Mouse (Mus musculus) cortical plate, adult 2 months (tissue): ENCODE results near the gene Trim21. TPM values are rescaled to one million over a fixed set of nuclear protein-coding genes. Genes with fewer than 3 reads are reported as not detected.

Source experiments
- H3K27ac ChIP-seq: fragments of 200-500 bp; 2 replicates; pipeline ENCODE4 v1.5.1; 2012; ENCODE audit warnings: low read length, control low read depth, inconsistent platforms; ENCODE audit not compliant: insufficient read depth
- H3K4me1 ChIP-seq: fragments of 200-500 bp; 2 replicates; pipeline ENCODE4 v1.6.1; 2011; ENCODE audit warnings: low read length; ENCODE audit not compliant: control insufficient read depth, insufficient read depth
- H3K4me3 ChIP-seq: fragments of 200-500 bp; 2 replicates; pipeline ENCODE4 v1.5.1; 2011; ENCODE audit warnings: mild to moderate bottlenecking, low read length, control low read depth; ENCODE audit not compliant: insufficient read depth
- CTCF ChIP-seq: fragments of 200-500 bp; IDR thresholded peaks from 2 replicates; pipeline ENCODE4 v1.5.1; 2011; ENCODE audit warnings: mild to moderate bottlenecking, control low read depth, low read length; ENCODE audit not compliant: insufficient read depth; ENCODE audit errors: extremely low read depth
- POLR2A ChIP-seq: fragments of 200-500 bp; IDR thresholded peaks from 2 replicates; pipeline ENCODE4 v1.6.1; 2011; ENCODE audit warnings: mild to moderate bottlenecking, low read length, control low read depth; ENCODE audit not compliant: insufficient read depth; ENCODE audit errors: extremely low read depth
- polyA plus RNA-seq: library from polyadenylated mRNA; depleted of rRNA; stranded (reverse); fragments of >200 nt; gene quantifications from 2 replicates; pipeline ENCODE4 v1.2.3, GENCODE M21; 2012; rRNA removed

Gene Trim21
- polyA plus RNA-seq, 1 experiment: 2.1 TPM

DNA sequence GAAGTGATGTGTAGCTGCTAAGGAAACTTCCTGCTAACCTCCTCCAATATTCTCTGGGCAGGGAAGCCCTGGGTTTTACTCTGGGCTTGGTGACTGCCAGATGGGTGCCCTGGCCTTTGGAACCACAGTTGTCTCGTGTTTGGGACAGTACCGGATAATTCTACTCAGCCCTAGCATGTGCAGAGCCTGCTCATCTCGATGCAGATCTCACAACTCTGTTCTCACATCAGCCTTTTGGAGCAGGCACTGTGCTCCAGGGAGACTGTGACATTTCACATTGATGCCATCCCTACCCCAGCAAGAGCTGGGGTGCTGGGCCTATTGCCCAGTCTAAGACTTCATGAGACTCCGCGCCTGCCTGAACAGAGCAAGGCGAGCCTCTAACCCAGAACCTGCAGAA lies 56.6 kb downstream of the Trim21 start:
- no peaks in the 10 kb centered on the region for H3K4me1 ChIP-seq
- TF ChIP-seq CTCF (no peak), POLR2A (no peak)
- H3K27ac ChIP-seq: no peak overlapping the region
- no peak overlapping the region for H3K4me3 ChIP-seq

DNA sequence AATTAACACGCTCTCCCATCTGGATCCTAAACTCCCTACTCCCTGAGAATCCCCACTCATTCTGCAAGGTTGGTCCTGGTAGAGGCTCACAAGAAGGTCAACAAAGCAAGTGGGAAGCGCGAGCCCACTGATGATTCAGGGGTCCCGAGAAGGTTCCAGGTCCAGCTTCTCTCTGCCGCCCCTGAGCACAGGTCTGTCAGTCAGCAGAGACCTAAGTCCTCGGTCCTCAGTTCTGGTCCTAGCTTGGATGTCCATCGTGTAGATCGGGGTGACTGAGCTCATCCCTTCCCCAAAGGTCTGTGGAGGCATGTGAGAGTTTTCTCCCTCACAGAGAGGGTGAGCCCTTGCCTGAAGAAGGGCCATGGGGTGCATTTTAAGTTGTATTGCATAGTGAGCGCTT lies 57.2 kb downstream of the Trim21 start:
- Histone ChIP-seq H3K27ac (no peak overlapping the region), H3K4me3 (no peak overlapping the region), H3K4me1 (no peaks in the 10 kb centered on the region)
- TF ChIP-seq CTCF: no peak

Other genes starting within 250 kb of the Trim21 start
- 11.0 and 12.5 TPM in 2 replicates for gene Rrm1, start 123.8 kb downstream of the Trim21 start, polyA plus RNA-seq
- gene Olfr543, start 83.8 kb downstream of the Trim21 start, polyA plus RNA-seq: not detected in 2 replicates
- not detected in 2 replicates for gene Olfr544, start 77.2 kb downstream of the Trim21 start, polyA plus RNA-seq
- gene Olfr545, start 65.9 kb downstream of the Trim21 start, polyA plus RNA-seq: not detected in 2 replicates
- gene Olfr547, start 30.7 kb downstream of the Trim21 start, polyA plus RNA-seq: not detected in 2 replicates
- gene Olfr548-ps1, start 24.6 kb downstream of the Trim21 start, polyA plus RNA-seq: not detected in 2 replicates
- not detected in 2 replicates for gene Olfr549, start 15.6 kb downstream of the Trim21 start, polyA plus RNA-seq
- 0.09 and 0.10 TPM in 2 replicates for gene Olfr550, start 6.0 kb upstream of the Trim21 start, polyA plus RNA-seq
- gene Olfr551, start 26.4 kb upstream of the Trim21 start, polyA plus RNA-seq: not detected in 2 replicates
- not detected in 2 replicates for gene Olfr552, start 32.3 kb upstream of the Trim21 start, polyA plus RNA-seq
- gene Olfr553, start 52.7 kb upstream of the Trim21 start, polyA plus RNA-seq: not detected in 2 replicates
- gene Olfr554, start 72.9 kb upstream of the Trim21 start, polyA plus RNA-seq: not detected in 2 replicates
- gene Olfr555, start 93.3 kb upstream of the Trim21 start, polyA plus RNA-seq: not detected in 2 replicates
- not detected in 2 replicates for gene Olfr556, start 99.4 kb upstream of the Trim21 start, polyA plus RNA-seq
- gene Trim68, start 121.8 kb upstream of the Trim21 start, polyA plus RNA-seq: 15.8 and 16.8 TPM in 2 replicates
- gene Olfr557, start 130.4 kb upstream of the Trim21 start, polyA plus RNA-seq: 0.09 and 0.10 TPM in 2 replicates
- gene Olfr558, start 136.7 kb upstream of the Trim21 start, polyA plus RNA-seq: 0.40 and 0.47 TPM in 2 replicates
- gene Olfr33, start 153.6 kb upstream of the Trim21 start, polyA plus RNA-seq: not detected in 2 replicates
- not detected in 2 replicates for gene Olfr559, start 162.0 kb upstream of the Trim21 start, polyA plus RNA-seq
- 0.23 and 0.36 TPM in 2 replicates for gene Olfr560, start 193.9 kb upstream of the Trim21 start, polyA plus RNA-seq
- 4.7 TPM in 2 replicates for gene Olfr78, start 194.0 kb upstream of the Trim21 start, polyA plus RNA-seq
- 0.08 TPM in 1 of 2 replicates, not detected in the other for gene Olfr561, start 205.7 kb upstream of the Trim21 start, polyA plus RNA-seq
- not detected in 2 replicates for gene Olfr564, start 238.0 kb upstream of the Trim21 start, polyA plus RNA-seq